Mouse (Mus musculus): ENCODE measurements around the gene Nr1i3. TPM values are rescaled to one million over a fixed set of nuclear protein-coding genes. Genes with fewer than 3 reads are reported as not detected.

Gene Nr1i3
- total and polyA plus RNA-seq, 3 experiments: 0.16 TPM; not detected in 2

GRCm38 (mm10) chr1:171246709-171247452, 33.1 kb downstream of the Nr1i3 start:
- Histone ChIP-seq H3K4me3 (ENCODE audit: low read depth, low read length) (peak overlapping the region; percentile 83), H3K27me3 (ENCODE audit: insufficient read depth, low read length) (peaks cover 21% of the 10 kb centered on the region), H3K36me3 (replicated peaks) (peaks cover 33% of the 10 kb centered on the region)

GRCm38 (mm10) chr1:171247453-171247841, 33.7 kb downstream of the Nr1i3 start:
- Histone ChIP-seq H3K27me3 (ENCODE audit: insufficient read depth, low read length) (peaks cover 27% of the 10 kb centered on the region), H3K4me1 (ENCODE audit: insufficient read depth, low read depth, low read length) (peaks cover 67% of the 10 kb centered on the region), H3K36me3 (replicated peaks) (peaks cover 29% of the 10 kb centered on the region), H3K4me3 (ENCODE audit: low read depth, low read length) (peak overlapping the region; percentile 83), H3K9me3 (replicated peaks) (no peaks in the 10 kb centered on the region)
- DNase-seq (ENCODE audit: low spot score) (peak; percentile 54), ATAC-seq (ENCODE audit: extremely low read depth, insufficient number of reproducible peaks, low FRiP score, poor library complexity, severe bottlenecking) (peak; percentile 19; the same call in 1 of the 2 replicates)
- no peak for TF ChIP-seq CTCF (IDR thresholded peaks at IDR 0.05; ENCODE audit: low read depth, low read length)
- no peak for TF ChIP-seq TAL1 (conservative IDR thresholded peaks at IDR 0.05; ENCODE audit: low read depth, low read length)
- TF ChIP-seq POLR2AphosphoS5 (IDR thresholded peaks at IDR 0.05; ENCODE audit: insufficient replicate concordance, low read depth, low read length): no peak
- no peak for TF ChIP-seq GATA1 (IDR thresholded peaks at IDR 0.05; ENCODE audit: borderline replicate concordance, low read length)
- no peak for TF ChIP-seq GATA2 (IDR thresholded peaks at IDR 0.05; ENCODE audit: borderline replicate concordance, low read depth, low read length)

More at GRCm38 (mm10) chr1:171246709-171247452, 33.1 kb downstream of the Nr1i3 start:
- no peaks in the 10 kb centered on the region for H3K9me3 ChIP-seq (replicated peaks)
- ATAC-seq (ENCODE audit: extremely low read depth, insufficient number of reproducible peaks, low FRiP score, poor library complexity, severe bottlenecking) (peak; percentile 90), DNase-seq (ENCODE audit: low spot score) (peak; percentile 93)
- TF ChIP-seq CTCF (IDR thresholded peaks at IDR 0.05; ENCODE audit: low read depth, low read length) (peak; percentile 65), TAL1 (conservative IDR thresholded peaks at IDR 0.05; ENCODE audit: low read depth, low read length) (no peak)
- H3K4me1 ChIP-seq (ENCODE audit: insufficient read depth, low read depth, low read length): peaks cover 62% of the 10 kb centered on the region

GRCm38 (mm10) chr1:171247916-171248315, 34.1 kb downstream of the Nr1i3 start:
- TF ChIP-seq POLR2AphosphoS5 (IDR thresholded peaks at IDR 0.05; ENCODE audit: insufficient replicate concordance, low read depth, low read length) (no peak), GATA1 (IDR thresholded peaks at IDR 0.05; ENCODE audit: borderline replicate concordance, low read length) (no peak), CTCF (IDR thresholded peaks at IDR 0.05; ENCODE audit: low read depth, low read length) (no peak), GATA2 (IDR thresholded peaks at IDR 0.05; ENCODE audit: borderline replicate concordance, low read depth, low read length) (no peak), TAL1 (conservative IDR thresholded peaks at IDR 0.05; ENCODE audit: low read depth, low read length) (no peak)
- Histone ChIP-seq H3K9me3 (replicated peaks) (no peaks in the 10 kb centered on the region), H3K4me3 (ENCODE audit: low read depth, low read length) (peak overlapping the region; percentile 83; the same call in 1 of the 2 replicates), H3K27me3 (ENCODE audit: insufficient read depth, low read length) (peaks cover 32% of the 10 kb centered on the region), H3K4me1 (ENCODE audit: insufficient read depth, low read depth, low read length) (peaks cover 67% of the 10 kb centered on the region), H3K36me3 (replicated peaks) (peaks cover 24% of the 10 kb centered on the region)
- DNase-seq (ENCODE audit: low spot score) (no peak), ATAC-seq (ENCODE audit: extremely low read depth, insufficient number of reproducible peaks, low FRiP score, poor library complexity, severe bottlenecking) (no peak)

GRCm38 (mm10) chr1:171248386-171249226, 34.8 kb downstream of the Nr1i3 start:
- Histone ChIP-seq H3K4me1 (ENCODE audit: insufficient read depth, low read depth, low read length) (peaks cover 64% of the 10 kb centered on the region), H3K27me3 (ENCODE audit: insufficient read depth, low read length) (peaks cover 35% of the 10 kb centered on the region), H3K36me3 (replicated peaks) (peaks cover 18% of the 10 kb centered on the region), H3K9me3 (replicated peaks) (no peaks in the 10 kb centered on the region), H3K4me3 (ENCODE audit: low read depth, low read length) (no peak overlapping the region)
- TF ChIP-seq GATA1 (IDR thresholded peaks at IDR 0.05; ENCODE audit: borderline replicate concordance, low read length) (no peak), TAL1 (conservative IDR thresholded peaks at IDR 0.05; ENCODE audit: low read depth, low read length) (no peak), POLR2AphosphoS5 (IDR thresholded peaks at IDR 0.05; ENCODE audit: insufficient replicate concordance, low read depth, low read length) (no peak), GATA2 (IDR thresholded peaks at IDR 0.05; ENCODE audit: borderline replicate concordance, low read depth, low read length) (no peak), CTCF (IDR thresholded peaks at IDR 0.05; ENCODE audit: low read depth, low read length) (no peak)
- ATAC-seq (ENCODE audit: extremely low read depth, insufficient number of reproducible peaks, low FRiP score, poor library complexity, severe bottlenecking) (no peak), DNase-seq (ENCODE audit: low spot score) (no peak)

- TF ChIP-seq CTCF (IDR thresholded peaks at IDR 0.05; ENCODE audit: low read depth, low read length) (no peak), GATA2 (IDR thresholded peaks at IDR 0.05; ENCODE audit: borderline replicate concordance, low read depth, low read length) (no peak), GATA1 (IDR thresholded peaks at IDR 0.05; ENCODE audit: borderline replicate concordance, low read length) (no peak), TAL1 (conservative IDR thresholded peaks at IDR 0.05; ENCODE audit: low read depth, low read length) (no peak), POLR2AphosphoS5 (IDR thresholded peaks at IDR 0.05; ENCODE audit: insufficient replicate concordance, low read depth, low read length) (no peak)
- H3K9me3 ChIP-seq (replicated peaks): no peaks in the 10 kb centered on the region
- DNase-seq (ENCODE audit: low spot score): no peak
- H3K36me3 ChIP-seq (replicated peaks): peaks cover 7% of the 10 kb centered on the region
- ATAC-seq (ENCODE audit: extremely low read depth, insufficient number of reproducible peaks, low FRiP score, poor library complexity, severe bottlenecking): no peak
- H3K27me3 ChIP-seq (ENCODE audit: insufficient read depth, low read length): peaks cover 43% of the 10 kb centered on the region
- H3K4me1 ChIP-seq (ENCODE audit: insufficient read depth, low read depth, low read length): peaks cover 59% of the 10 kb centered on the region
- H3K4me3 ChIP-seq (ENCODE audit: low read depth, low read length): peak within 1 kb of the TSS; percentile 9; the same call in 1 of the 2 replicates
Observed at GRCm38 (mm10) chr1:171249913-171250600, 36.3 kb downstream of the Nr1i3 start, which contains the start of gene Adamts4. Adamts4 (plus strand) TSS chr1:171250421.
